Mouse (Mus musculus): ENCODE measurements around the gene Btbd3. TPM values are rescaled to one million over a fixed set of nuclear protein-coding genes. Genes with fewer than 3 reads are reported as not detected.

Gene Btbd3
- 100 to 1,000 TPM; 198 to 207 TPM for total RNA-seq (2021)

- DNase-seq: peak; percentile 95
Measured at GRCm38 (mm10) chr2:138256411-138256810, at the start of gene Btbd3. Gene Btbd3, plus strand, starts transcription at chr2:138256565.

- DNase-seq: peak; percentile 32 to 34
Measured at GRCm38 (mm10) chr2:138215561-138215960, 40.8 kb upstream of the Btbd3 start.

DNA sequence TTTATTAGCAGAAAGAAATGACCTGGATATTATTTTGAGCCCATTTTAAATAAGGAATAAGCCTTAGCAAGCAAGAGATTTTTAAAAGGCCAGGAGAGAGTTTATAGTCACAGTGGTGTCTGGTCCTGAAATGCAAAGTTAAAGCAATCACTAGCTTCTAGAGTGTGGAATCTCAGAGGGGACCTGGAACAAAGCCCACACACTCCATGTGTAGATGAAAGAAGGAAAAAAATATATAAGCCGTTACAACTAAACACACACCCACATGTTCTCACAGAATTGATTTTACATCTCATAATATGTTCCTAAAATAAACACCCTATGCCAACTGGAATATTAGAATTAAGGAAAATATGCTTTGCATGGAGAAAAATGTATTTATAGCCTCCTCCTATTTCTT lies 36.1 kb upstream of the Btbd3 start:
- DNase-seq: no peak

- DNase-seq: no peak
Measured at GRCm38 (mm10) chr2:138232247-138232646, 24.1 kb upstream of the Btbd3 start.

DNA sequence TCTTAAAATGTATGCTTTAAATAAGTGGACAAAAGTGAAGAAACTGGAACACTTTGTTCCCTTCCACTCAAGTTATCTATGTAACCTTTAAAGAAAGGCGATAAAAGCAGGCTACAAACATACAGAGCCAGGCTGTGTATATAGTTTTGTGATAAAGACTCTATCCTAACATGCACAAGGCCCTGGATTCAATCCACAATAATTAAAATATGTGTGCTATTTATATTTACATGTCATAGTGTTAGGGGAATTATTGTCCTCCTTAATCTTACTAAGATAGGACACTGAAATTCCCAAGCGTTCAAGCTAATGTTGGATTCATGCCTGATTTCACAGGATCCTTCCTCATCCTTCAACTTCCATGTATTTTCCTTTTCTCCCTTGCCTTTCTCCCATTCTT lies 20.2 kb upstream of the Btbd3 start:
- DNase-seq: no peak

- DNase-seq: no peak
Measured at GRCm38 (mm10) chr2:138242452-138242851, 13.9 kb upstream of the Btbd3 start.

GRCm38 (mm10) chr2:138245631-138246289 lies 10.6 kb upstream of the Btbd3 start:
- peak; percentile 51 to 54 for DNase-seq

DNA sequence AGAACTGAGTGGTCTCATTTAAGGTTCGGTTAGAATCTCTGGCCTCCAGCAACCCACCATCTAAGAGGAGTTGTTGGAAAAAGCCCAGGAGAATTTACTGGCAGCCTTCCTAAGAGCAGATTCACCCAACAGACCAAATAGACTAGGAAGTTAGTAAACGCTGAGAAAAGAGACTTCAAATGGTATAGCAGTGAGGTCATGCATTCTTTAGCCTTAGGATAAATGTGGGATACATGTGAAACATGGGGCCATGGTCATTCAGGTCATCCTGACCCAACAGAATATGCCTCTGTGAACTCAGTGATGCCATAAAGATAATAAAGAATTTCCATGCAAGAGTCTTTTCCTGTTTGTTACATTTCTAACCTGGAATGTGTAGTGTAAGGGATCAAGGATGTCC lies 8.4 kb upstream of the Btbd3 start:
- no peak for DNase-seq

DNA sequence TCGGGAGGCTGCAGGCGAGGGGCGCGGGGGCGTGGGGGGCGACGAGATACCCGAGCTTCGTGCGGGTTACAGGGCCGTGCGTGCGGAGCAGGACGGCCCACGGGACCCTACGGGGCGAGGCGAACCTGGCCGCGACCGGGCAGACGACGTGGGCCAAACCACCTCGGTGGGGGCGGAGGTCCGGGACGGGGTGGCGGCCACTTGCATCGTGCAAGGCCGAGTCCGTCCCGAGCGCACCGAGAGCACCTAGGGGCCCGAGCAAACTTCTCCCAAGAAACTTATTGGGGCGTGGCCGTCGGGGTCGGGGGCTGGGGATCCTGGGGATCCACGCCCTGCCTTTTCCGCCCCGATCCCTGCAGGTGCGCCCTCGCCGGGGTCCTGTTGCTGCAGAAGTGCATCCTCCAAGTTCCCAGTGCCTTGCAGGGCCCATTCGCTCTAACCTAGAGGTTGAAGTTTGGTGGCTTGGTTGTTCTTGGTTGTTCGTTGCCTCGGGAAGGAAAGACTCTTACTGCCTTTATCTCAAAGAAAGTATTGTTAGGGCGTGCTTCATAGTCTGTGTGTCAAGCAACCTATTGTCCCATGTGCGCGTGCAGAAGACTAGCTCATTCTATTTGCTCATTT lies 596 bp downstream of the Btbd3 start:
- DNase-seq: peak in 1 of 2 experiments; percentile 18

DNA sequence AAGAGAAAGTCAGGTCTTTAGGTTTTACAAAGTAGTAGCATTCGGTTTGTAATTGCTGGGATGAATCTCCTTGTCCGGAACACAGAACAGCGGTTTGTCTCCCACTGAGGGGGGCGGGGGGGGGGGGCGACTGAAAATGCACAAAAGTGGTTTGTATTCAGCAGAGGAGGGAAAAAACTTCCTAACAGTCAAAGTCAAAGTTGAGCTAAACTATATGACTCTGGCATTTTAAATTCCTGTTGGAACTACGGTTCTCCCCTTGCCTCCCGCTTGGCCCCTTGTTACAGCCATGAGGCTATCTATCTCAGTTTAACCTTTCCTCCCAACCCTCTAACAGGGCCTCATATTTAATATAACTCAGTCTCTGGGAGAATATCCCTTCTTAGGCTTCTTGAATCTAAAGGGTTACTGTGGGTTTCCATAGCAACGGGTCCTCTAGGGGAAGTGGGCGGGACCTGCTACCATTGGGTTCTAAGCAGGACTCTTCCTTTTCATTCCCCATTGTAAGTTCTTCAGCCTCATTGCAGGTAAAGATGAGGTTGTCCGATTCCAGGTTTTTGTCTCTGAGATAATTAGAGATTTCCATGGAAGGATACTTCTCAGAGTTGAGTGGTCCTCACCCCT lies 1.4 kb downstream of the Btbd3 start:
- no peak for DNase-seq

- no peak for DNase-seq
Measured at GRCm38 (mm10) chr2:138261140-138261539, 4.8 kb downstream of the Btbd3 start.

DNA sequence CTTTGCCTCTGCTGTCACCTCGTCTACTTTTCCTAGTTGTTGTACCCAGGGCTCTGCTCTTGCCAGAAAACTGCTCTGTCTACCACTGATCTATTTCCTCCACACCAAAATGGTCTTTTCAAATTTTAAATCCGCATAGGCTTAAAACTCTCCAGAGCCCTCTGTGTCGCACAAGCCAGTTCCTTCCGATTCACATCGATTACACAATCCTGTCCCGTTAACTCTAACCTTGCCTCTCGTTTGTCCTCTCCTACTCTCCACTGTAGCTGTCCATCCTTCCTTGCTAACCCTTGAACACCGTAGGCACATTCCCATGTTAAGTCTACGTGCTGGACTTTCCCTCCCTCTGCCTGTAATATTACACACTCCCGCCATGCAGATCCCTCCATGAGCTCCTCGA lies 6.5 kb downstream of the Btbd3 start:
- no peak for DNase-seq

GRCm38 (mm10) chr2:138265356-138266005 lies 9.1 kb downstream of the Btbd3 start:
- no peak for DNase-seq

DNA sequence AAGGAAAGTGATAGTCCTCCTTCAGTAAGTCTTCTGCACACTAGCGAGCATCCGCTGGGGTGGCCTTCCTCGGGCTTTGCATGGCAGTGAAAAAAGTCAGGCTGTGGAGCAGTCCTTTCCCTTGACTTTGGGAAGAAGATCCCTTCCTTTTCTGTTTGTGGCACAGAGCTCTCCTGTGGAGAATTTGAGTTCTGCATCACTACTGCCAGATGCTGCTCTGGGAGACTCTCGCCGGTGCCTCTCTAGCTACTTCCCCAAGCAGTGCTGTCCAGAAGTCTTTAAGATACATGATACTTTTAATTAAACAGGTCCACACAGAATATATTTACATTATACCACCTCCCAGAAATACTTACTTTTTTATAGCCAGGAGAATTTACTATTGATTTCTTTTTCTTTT lies 10.3 kb downstream of the Btbd3 start:
- DNase-seq: no peak

- no peak for DNase-seq
Measured at GRCm38 (mm10) chr2:138267852-138268513, 11.6 kb downstream of the Btbd3 start.

GRCm38 (mm10) chr2:138269330-138269729 lies 13.0 kb downstream of the Btbd3 start:
- DNase-seq: no peak

GRCm38 (mm10) chr2:138273404-138274073 lies 17.2 kb downstream of the Btbd3 start:
- no peak for DNase-seq

- DNase-seq: no peak
Measured at GRCm38 (mm10) chr2:138274086-138274485, 17.7 kb downstream of the Btbd3 start.

GRCm38 (mm10) chr2:138277842-138278691 lies 21.7 kb downstream of the Btbd3 start:
- DNase-seq: peak; percentile 76

GRCm38 (mm10) chr2:138278853-138279640 lies 22.7 kb downstream of the Btbd3 start:
- no peak for DNase-seq

Measured in layer of hippocampus, postnatal 36 days (tissue).